Mouse (Mus musculus): ENCODE results near the gene Syde2.
"Not testable (repeated sequence)": the region's sequence is repeated elsewhere in the genome, so short reads cannot be mapped to it uniquely, and the experiment has no call there.

The Syde2 gene

GRCm38 (mm10) chr3:145987268-145987969 lies at the start of gene Syde2:
Syde2 (plus strand) TSS chr3:145987870.
- DNase-seq (ENCODE audit: low spot score), result no peak

GRCm38 (mm10) chr3:145938405-145939349 lies 49.0 kb upstream of the Syde2 start:
- no peak for DNase-seq (ENCODE audit: low spot score)

- no peak for DNase-seq (ENCODE audit: low spot score)
Measured at GRCm38 (mm10) chr3:145939402-145939801, 48.3 kb upstream of the Syde2 start.

GRCm38 (mm10) chr3:145939971-145940370 lies 47.7 kb upstream of the Syde2 start:
- DNase-seq (ENCODE audit: low spot score), result no peak

DNA sequence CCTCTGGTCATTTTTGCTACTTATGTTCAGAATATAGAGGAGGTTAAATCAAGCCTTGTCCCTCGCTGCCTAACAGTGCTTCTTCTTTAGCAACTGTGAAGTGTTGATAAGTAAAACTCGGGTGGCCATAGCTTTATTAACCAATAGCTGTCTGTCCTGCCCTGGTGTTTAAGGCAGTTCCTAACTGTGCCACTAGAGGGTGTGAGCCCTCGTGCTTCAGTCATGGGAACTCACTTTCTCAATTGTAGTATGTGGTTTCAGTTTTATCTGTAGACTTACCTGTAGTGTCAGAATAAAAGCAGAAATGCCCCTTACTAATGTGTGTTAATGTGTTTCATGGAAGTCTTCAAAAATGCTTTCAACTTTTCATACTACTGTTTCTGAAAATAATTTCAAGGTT lies 45.7 kb upstream of the Syde2 start:
- peak; percentile 62 for DNase-seq (ENCODE audit: low spot score)

GRCm38 (mm10) chr3:145944348-145944747 lies 43.3 kb upstream of the Syde2 start:
- DNase-seq (ENCODE audit: low spot score), result no peak

DNA sequence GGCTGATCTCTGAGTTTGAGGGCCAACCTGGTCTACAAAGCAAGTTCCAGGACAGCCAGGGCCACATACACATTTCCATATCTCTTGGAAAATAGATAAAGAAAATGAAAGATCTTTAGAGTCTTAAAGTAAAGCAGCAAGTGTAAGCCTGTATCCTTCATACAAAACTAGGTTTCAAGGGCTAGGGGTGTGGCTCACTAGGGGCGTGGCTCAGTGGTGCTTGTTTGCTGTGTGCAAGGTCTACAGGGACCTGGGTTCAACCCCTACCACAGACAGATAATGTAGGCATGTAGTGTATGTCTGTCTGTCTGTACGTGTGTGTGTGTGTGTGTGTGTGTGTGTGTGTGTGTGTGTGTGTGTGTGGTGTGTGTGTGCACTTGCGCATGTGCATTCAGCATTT lies 41.8 kb upstream of the Syde2 start:
- no peak for DNase-seq (ENCODE audit: low spot score)

- no peak for DNase-seq (ENCODE audit: low spot score)
Measured at GRCm38 (mm10) chr3:145946654-145947053, 41.0 kb upstream of the Syde2 start.

DNA sequence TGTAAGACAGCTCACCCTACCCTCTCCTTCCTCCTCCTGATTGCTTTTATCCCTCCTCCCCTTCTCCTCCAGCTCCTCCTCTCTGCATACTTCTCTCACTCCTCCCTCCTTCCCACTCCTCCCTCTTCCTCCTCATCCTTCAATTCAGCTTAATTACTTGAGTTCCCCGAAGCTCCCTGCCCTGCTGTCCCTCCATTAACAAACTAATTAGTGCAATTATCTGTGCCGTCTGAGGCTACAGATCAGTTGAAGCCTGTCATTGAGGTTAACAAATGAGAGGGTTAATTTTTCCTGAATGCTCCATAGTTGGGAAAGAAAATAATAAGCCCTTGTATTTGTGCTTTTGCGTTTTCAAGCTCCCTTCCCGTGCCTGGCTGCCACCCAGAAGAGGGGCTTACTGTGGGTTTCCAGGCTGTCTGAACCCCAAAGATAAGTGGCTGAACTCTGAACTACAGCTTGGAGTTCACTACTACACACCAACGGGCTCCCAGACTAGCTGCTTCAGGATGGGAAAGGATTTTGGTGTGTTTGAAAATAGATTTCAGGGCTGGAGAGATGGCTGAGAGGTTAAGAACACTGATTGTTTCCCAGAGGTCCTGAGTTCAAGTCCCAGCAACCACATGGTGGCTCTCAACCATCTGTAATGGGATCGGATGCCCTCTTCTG lies 40.0 kb upstream of the Syde2 start:
- no peak for DNase-seq (ENCODE audit: low spot score)

GRCm38 (mm10) chr3:145950034-145950814 lies 37.4 kb upstream of the Syde2 start:
- DNase-seq (ENCODE audit: low spot score), result no peak

DNA sequence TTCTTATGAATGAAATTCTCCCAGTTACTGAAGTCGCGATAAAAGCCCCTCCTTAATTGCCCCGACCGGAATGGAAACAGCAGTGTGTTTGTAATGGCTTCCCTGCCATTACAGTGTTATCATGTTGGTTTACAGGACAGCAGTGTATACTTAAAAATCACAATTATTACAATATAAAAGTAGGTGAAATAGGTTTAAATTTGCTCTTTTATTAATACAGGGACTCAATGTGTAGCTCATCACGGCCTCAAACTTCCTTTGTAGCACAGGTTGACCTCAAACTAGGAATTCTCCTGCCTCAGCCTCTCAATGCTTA lies 36.9 kb upstream of the Syde2 start:
- no peak for DNase-seq (ENCODE audit: low spot score)

GRCm38 (mm10) chr3:145951287-145952165 lies 36.1 kb upstream of the Syde2 start:
- DNase-seq (ENCODE audit: low spot score), result no peak

DNA sequence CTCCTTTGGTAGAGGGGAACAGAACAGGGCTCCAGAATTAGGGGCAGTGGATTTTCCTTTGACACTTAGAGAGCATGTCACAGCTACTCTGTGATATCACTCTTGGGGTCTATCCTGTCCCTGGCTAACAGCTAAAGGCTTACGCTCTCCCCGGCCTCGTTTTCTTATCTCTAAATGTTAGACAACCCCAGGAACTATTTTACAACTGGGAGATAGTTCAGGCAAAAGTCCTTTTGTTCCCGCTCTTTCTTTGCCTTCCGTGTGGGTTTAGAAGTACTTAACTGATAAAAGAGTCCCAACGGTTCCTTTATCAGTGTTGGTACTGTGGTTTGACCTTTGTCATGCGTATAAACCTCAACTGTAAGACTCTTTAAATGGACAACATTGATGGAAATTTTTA lies 34.7 kb upstream of the Syde2 start:
- DNase-seq (ENCODE audit: low spot score), result no peak

DNA sequence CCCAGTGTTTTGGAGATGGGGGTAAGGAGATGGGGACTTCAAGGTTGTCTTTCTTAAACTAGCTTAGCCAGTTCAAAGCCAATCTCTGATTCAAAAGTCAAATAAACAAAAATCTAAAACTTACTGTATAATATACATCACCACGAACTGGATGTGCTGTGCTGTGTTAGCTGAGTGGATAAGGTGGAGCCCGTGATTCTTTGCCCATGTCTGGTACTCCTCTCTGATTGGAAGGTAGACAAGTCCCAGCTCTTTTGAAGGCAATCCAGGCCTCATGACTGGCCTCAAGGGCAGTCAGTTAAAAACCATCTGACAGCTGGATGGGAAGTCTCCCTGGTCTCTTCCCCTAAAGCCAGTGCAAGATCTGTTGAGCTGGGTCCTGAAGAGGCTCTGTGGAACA lies 34.3 kb upstream of the Syde2 start:
- DNase-seq (ENCODE audit: low spot score), result no peak

GRCm38 (mm10) chr3:145959824-145960223 lies 27.8 kb upstream of the Syde2 start:
- DNase-seq (ENCODE audit: low spot score), result no peak

DNA sequence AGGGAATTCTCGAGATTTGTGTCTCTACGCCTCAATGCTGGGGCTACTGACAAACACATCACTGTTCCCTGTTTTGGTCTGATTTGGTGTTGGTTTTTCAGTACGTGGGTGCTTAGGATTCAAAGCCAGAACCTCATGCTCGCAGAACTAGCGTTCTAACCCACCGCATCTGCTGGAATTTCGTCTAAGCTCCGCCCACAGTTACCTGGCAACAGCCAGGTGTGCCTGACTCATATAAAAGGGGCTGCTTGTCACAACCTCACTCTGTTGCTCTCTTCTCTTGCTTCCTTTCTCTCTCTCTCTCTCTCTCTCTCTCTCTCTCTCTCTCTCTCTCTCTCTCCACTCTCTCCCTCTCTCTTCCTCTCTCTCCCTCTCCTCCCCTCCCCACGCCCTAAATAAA lies 25.3 kb upstream of the Syde2 start:
- no peak for DNase-seq (ENCODE audit: low spot score)

GRCm38 (mm10) chr3:145963101-145964017 lies 24.3 kb upstream of the Syde2 start:
- no peak for DNase-seq (ENCODE audit: low spot score)

DNA sequence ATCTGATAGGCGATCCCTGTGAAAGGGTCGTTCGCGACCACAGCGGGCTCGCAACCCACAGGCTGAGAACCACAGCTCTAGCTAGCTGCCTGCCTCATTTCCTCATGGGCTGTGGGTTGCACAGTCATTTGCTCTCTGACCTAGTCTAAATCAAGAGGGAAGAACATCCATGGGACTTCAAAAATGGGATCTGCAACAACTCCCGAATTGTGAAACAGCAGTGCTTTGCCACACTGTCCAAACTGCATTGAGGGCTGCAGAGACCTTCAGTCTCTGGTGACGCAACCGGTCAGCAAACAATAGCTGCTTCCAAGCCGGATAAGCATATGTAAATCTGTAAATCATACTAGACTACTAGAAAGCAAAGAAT lies 23.7 kb upstream of the Syde2 start:
- DNase-seq (ENCODE audit: low spot score), result no peak

DNA sequence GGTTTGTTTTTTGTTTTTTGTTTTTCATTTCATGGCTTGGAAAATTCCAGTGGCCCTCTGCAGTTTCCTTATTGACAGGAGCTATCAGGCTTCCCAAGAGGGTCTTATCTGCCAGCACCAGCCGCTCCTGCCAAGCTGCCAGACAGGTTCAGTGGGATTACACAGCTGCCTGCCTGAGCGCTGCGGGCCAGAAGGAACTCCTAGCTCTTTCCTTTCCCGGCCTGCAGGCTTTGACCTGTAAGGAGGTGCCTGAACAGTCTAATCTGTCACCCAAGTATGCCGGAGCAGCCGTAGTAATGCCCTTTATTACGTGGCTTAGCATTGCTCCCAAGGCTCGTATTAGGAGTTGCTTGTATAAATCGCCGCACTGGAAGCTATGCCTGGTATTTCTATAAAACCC lies 23.2 kb upstream of the Syde2 start:
- no peak for DNase-seq (ENCODE audit: low spot score)

DNA sequence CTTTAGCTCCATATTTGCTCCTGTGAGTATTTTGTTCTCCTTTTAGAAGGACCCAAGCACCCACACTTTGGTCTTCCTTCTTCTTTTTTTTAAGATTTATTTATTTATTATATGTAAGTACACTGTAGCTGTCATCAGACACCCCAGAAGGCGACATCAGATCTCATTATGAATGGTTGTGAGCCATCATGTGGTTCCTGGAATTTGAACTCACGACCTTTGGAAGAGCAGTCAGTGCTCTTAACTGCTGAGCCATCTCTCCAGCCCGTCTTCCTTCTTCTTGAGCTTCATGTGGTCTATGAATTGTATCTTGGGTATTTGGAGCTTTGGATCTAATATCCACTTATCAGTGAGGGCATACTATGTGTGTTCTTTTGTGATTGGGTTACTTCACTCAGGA lies 22.1 kb upstream of the Syde2 start:
- not testable (repeated sequence) for DNase-seq (ENCODE audit: low spot score)
